Mouse (Mus musculus) kidney, adult 2 months (tissue): ENCODE measurements around the gene B3galnt1.

ENCODE experiments used
- CTCF ChIP-seq: fragments of 200-500 bp; conservative IDR thresholded peaks from 2 replicates; pipeline ENCODE4 v1.5.1; 2011; ENCODE audit warnings: low read depth, mild to moderate bottlenecking, control low read depth, low read length, moderate library complexity, mixed read lengths; ENCODE audit not compliant: insufficient read depth, insufficient read length
- POLR2A ChIP-seq: fragments of 200-500 bp; IDR thresholded peaks from one replicate; pipeline ENCODE4 v1.6.1; 2011; ENCODE audit warnings: low read depth, low read length, control low read depth

- TF ChIP-seq CTCF (no peak), POLR2A (no peak)
Measured at GRCm38 (mm10) chr3:69525072-69525529, 73.7 kb downstream of the B3galnt1 start.
